Mouse (Mus musculus) cerebellum, adult 2 months (tissue): ENCODE results near the gene Jazf1.

ENCODE experiments used
- CTCF ChIP-seq: fragments of 200-500 bp; IDR thresholded peaks from 2 replicates; pipeline ENCODE4 v1.5.1; 2011; ENCODE audit warnings: low read depth, mild to moderate bottlenecking, control low read depth, low read length, moderate library complexity, borderline replicate concordance; ENCODE audit not compliant: insufficient read depth
- POLR2A ChIP-seq: fragments of 200-500 bp; IDR thresholded peaks from 2 replicates; pipeline ENCODE4 v1.6.1; 2011; ENCODE audit warnings: low read length, control low read depth, borderline replicate concordance; ENCODE audit not compliant: insufficient read depth

- TF ChIP-seq CTCF = no peak
- no peak for TF ChIP-seq POLR2A
Observed at GRCm38 (mm10) chr6:52752832-52753231, 315.6 kb downstream of the Jazf1 start.
